Mouse (Mus musculus): ENCODE data around the gene Gal3st2.
"Not testable (repeated sequence)": the region's sequence is repeated elsewhere in the genome, so short reads cannot be mapped to it uniquely, and the experiment has no call there.

Gal3st2 gene

GRCm38 (mm10) chr1:93871594-93872105, 10.5 kb downstream of the Gal3st2 start:
- DNase-seq (ENCODE audit: low read depth, low spot score): not testable (repeated sequence)

DNA sequence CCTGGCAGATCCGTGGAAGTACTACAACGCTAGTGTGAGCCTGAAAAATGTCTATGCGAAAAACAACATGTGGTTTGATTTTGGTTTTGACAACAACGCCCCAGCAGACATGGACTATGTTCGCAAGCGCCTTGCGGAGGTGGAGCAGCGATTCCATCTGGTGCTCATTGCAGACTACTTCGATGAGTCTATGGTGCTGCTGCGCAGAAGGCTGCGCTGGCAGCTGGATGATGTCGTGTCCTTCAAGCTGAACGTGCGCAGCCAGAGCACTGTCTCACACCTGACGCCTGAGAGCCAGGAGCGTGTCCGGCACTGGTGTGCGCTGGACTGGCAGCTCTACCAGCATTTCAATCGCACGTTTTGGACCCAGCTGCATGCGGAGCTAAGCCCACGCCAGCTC, 13.3 kb downstream of the Gal3st2 start:
- not testable (repeated sequence) for DNase-seq (ENCODE audit: low read depth, low spot score)

GRCm38 (mm10) chr1:93881778-93882177, 20.7 kb downstream of the Gal3st2 start:
- not testable (repeated sequence) for DNase-seq (ENCODE audit: low read depth, low spot score)

DNA sequence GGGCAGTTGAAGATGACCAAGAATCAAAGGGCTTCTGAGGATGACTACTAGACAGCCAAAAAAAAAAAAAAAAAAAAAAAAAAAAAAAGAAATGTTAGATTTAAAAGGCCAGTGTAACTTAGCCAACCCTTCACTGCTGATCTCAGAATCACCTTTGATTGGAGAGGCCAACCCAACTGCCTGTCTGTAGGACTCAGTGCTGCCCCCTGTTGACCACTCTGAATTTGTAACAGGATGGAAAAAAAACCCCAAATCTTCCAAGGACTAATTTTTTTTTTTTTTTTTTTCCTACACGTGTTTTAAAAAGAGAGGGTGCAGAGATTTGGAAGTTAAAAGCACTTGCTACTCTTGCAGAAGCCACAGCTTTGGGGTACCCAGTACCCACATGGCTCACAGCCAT, 29.8 kb downstream of the Gal3st2 start:
- DNase-seq (ENCODE audit: low read depth, low spot score): not testable (repeated sequence)

DNA sequence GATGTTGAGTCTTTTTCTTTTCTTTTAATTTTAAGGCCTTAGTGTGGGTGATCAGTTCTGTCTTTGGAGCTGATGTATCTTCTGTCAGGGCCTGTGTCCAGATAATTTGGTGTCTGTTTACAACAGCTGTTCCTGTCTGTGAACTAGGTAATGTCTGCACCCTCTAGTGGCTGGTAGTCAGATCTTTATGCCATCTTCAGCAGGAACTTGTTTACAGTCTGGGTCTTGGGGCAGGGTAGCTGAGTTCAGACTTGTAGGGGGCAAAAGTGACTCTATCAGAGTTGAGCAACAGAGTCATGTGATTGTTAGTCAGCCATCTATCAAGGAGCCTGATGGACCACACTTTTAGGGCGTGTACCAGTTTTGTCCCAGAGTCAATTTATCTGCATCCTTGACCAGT, 36.3 kb downstream of the Gal3st2 start:
- not testable (repeated sequence) for DNase-seq (ENCODE audit: low read depth, low spot score)

DNA sequence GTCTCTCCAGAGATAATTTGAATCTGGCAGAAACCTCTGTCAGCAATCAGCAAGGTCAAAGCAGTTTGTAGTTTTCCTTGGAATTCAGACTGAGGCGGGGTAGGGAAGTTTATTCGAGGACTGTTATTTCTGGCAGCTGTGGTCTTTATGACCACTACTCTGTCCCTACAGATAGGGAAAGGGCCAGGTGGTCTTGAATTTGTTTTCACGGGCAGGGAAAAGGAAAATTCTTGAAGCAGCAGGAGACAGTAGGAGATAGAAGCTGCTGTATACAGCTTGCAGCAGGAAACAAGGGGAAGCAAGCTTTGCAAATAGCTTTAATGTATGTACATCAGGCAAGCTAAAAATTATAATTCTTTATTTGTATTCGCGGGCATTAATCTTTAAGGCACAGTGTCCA, 40.2 kb downstream of the Gal3st2 start:
- DNase-seq (ENCODE audit: low read depth, low spot score): not testable (repeated sequence)

DNA sequence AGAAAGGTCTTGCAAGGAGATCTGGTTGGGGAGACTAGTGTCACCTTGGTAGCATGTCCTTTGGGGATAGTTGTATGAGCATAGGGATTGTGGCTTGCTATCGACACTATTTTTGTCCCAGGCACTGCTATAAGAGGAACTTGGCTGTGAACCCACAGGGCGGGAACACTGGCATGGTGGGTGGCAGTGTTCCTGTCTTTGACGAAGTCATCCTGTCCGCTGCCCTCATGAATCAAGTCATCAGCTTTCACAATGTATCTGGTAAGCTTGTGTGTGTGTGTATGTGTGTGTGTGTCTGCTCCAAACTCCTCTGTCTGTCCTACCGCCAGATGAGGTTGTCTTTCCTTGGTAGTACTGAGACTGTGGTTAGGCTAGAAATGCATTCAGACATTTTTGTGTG, 45.6 kb downstream of the Gal3st2 start:
- not testable (repeated sequence) for DNase-seq (ENCODE audit: low read depth, low spot score)

- DNase-seq (ENCODE audit: low read depth, low spot score): not testable (repeated sequence)
Observed at GRCm38 (mm10) chr1:93908977-93909586, 48.0 kb downstream of the Gal3st2 start.

- DNase-seq (ENCODE audit: low read depth, low spot score): not testable (repeated sequence)
Observed at GRCm38 (mm10) chr1:93911877-93912276, 50.8 kb downstream of the Gal3st2 start.

DNA sequence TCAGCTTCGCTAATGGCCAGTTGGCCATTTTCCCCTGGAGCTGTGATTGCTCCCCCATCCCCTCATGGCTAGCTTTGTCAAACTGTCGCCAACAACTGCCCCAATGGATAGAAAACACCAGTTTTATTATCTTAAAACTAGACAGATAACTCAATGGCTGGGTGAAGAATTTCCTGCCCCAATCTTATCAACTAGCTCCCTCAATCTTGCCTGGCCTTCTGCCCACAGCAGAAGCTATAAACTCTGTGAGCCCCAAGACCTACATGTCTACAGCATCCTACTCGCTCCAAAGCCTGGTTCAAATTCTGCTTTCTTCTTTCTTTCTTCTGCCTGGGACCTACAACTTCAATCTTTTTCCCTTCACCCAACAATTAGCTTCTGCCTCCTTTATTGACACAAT, 56.1 kb downstream of the Gal3st2 start:
- not testable (repeated sequence) for DNase-seq (ENCODE audit: low read depth, low spot score)

GRCm38 (mm10) chr1:93918011-93918410, 56.9 kb downstream of the Gal3st2 start, which contains the start of gene Gal3st2b:
Gene Gal3st2b, plus strand, starts transcription at chr1:93918311.
- DNase-seq (ENCODE audit: low read depth, low spot score): not testable (repeated sequence)

- not testable (repeated sequence) for DNase-seq (ENCODE audit: low read depth, low spot score)
Observed at GRCm38 (mm10) chr1:93918775-93919174, 57.7 kb downstream of the Gal3st2 start.

DNA sequence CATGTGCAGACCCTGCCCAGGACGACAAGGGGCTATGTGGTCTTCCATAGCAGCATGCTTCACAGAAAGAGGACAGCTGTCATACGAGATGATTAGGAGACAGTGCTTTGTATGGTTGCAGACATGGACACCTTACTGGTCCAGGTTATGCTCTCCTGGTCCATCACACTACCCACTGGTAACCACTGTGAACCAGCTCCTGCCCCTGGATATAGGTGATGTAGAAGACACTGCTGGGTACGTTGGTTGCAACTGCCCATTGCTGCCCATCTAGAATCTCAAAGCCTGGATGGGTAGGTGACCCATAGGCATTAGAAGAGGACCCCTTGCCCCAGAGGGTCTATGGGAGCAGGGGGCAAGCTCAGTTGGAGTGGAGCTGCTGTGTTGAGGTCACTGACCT, 58.2 kb downstream of the Gal3st2 start:
- not testable (repeated sequence) for DNase-seq (ENCODE audit: low read depth, low spot score)

DNA sequence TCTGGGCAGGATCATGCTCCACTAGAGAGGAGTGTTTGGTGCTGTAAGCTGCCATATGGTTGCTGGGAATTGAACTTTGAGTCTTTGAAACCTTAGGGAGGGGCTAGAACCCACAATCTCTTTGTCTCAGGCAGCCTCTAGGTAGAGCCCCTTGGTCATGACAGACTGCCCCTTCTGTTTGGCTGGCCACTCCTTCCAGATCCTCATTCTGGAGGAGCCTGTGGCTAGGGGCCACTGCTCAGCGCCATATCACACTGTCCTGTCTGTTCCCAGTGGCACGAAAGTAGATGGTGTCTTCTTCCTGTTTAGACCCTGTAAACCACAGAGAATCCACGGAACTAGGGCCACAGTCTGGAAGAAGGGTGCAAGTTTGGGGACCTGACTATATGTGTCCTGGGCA, 61.5 kb downstream of the Gal3st2 start:
- DNase-seq (ENCODE audit: low read depth, low spot score): not testable (repeated sequence)

GRCm38 (mm10) chr1:93923098-93923497, 62.0 kb downstream of the Gal3st2 start:
- not testable (repeated sequence) for DNase-seq (ENCODE audit: low read depth, low spot score)
